Mouse (Mus musculus) lung, embryonic 16.5 days (tissue): Measurements from ENCODE around the gene Nans. TPM values are rescaled to one million over a fixed set of nuclear protein-coding genes. Genes with fewer than 3 reads are reported as not detected.
A peak's percentile ranks its signal among the peaks of the same experiment; 100 is the strongest.

Experiments
- ATAC-seq: fragments of 200-750 bp; cut with Nextera tagmentation; 2 replicates; pipeline ENCODE4 v1.8.0; 2017; ENCODE audit warnings: low read depth, mild to moderate bottlenecking, moderate library complexity
- H3K27ac ChIP-seq: fragments of 300-500 bp; sonication (generic); 2 replicates; pipeline ENCODE4 v1.5.1; 2014; ENCODE audit warnings: mild to moderate bottlenecking, control low read depth, low read length
- H3K27me3 ChIP-seq: fragments of 300-500 bp; sonication (generic); 2 replicates; pipeline ENCODE4 v1.6.1; 2014; ENCODE audit warnings: low read depth, low read length, mixed read lengths; ENCODE audit not compliant: control insufficient read depth, insufficient read depth
- H3K36me3 ChIP-seq: fragments of 300-500 bp; sonication (generic); 2 replicates; pipeline ENCODE4 v1.6.1; 2014; ENCODE audit warnings: low read length; ENCODE audit not compliant: control insufficient read depth, insufficient read depth
- H3K4me1 ChIP-seq: fragments of 300-500 bp; sonication (generic); replicated peaks from 2 replicates; pipeline ENCODE4 v1.6.1; 2014; ENCODE audit warnings: low read length, mixed read lengths; ENCODE audit not compliant: control insufficient read depth, insufficient read depth
- H3K4me2 ChIP-seq: fragments of 300-500 bp; sonication (generic); 2 replicates; pipeline ENCODE4 v1.6.1; 2014; ENCODE audit warnings: low read depth, low read length, control low read depth
- H3K4me3 ChIP-seq: fragments of 300-500 bp; sonication (generic); 2 replicates; pipeline ENCODE4 v1.5.1; 2014; ENCODE audit warnings: mild to moderate bottlenecking, low read length, control low read depth
- H3K9ac ChIP-seq: fragments of 300-500 bp; sonication (generic); 2 replicates; pipeline ENCODE4 v1.6.1; 2014; ENCODE audit warnings: low read length, control low read depth
- H3K9me3 ChIP-seq: fragments of 300-500 bp; sonication (generic); 2 replicates; pipeline ENCODE4 v1.6.1; 2016; ENCODE audit warnings: low read length; ENCODE audit not compliant: control insufficient read depth
- WGBS: fragments of 180-500 bp; shearing (Covaris S2); extraction: QIAGEN DNeasy Blood & Tissue Kit; methylation state at CpG from one replicate; pipeline ENCODE4 v1.1.7; 2014; 5-methylcytosine and 5-hydroxymethylcytosine counted together
- polyA plus RNA-seq: library from polyadenylated mRNA; unstranded; fragments of >200 nt; fragmentation: Nextera tagmentation; extraction: Ambion mirVana; gene quantifications from 2 replicates; pipeline ENCODE4 v1.2.1, GENCODE M21; 2015

The Nans gene
- polyA plus RNA-seq, 1 experiment from 2014 or later: 75.8 TPM

DNA sequence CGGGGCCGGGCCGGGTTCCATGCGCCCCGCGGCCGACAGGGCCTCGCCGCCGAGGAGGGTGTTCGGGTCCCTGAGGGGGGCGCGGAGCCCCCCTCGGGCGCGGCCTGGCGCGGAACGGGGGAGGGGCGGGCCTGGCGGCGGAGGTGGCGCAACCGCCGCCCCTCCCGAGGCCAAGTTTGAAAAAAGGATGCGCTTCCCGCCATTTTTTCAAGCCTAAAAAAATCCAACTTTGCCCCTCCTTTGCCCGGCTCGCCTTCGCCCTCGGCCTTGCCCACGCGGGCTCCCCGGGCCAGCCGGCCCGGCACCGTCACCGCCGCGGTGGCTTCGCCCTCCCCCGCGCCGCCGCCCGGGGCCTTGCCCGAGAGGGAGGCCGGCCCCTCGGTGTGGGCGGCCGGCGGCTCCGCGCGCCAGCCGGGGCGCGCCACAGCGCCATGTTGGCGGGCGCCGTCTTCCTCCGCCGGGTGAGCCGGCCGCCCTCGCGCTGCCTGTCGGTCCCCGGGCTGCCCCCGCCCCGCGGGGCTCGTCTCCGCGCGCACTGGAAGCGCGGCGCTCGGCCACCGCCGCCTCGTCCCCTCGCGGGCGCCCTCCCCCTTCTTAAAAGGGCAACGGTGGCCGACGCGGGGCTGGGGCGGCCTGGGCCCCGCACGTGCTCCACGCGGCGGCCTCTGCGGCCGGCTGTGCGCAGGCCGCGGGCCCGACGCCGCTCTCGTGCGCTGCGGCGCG, 37.1 kb upstream of the Nans start:
- peak overlapping the region; percentile 93 for H3K4me3 ChIP-seq
- WGBS: under 1% methylated on average over 63 of the region's 111 CpGs
- H3K9me3 ChIP-seq: no peaks in the 10 kb centered on the region
- H3K4me2 ChIP-seq: peak overlapping the region; percentile 91
- peak overlapping the region; percentile 99 for H3K9ac ChIP-seq
- H3K36me3 ChIP-seq: no peaks in the 10 kb centered on the region; the same call in 1 of the 2 replicates
- peak; percentile 47 for ATAC-seq
- H3K27me3 ChIP-seq: no peaks in the 10 kb centered on the region
- H3K4me1 ChIP-seq: peaks cover 32% of the 10 kb centered on the region
- peak overlapping the region; percentile 99 for H3K27ac ChIP-seq

DNA sequence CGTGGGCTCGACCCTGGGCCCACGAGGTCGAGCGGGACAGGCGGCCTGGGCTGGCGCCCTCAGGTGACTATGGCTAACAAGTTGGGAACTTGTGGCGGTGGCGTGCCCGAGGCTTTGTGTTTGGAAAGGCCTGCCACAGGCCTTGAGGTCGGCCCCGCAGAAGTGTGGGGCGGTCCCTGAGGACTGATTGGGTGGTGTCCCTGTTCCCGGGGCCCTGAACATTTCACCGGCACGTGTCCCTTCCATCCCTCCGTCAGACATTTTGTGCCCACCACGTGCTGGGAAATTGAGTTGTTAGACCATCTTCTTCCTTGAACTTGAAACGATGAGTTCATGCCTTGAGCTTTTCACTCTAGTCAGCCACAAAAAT, 36.6 kb upstream of the Nans start:
- ATAC-seq: peak; percentile 34
- H3K4me1 ChIP-seq: peaks cover 35% of the 10 kb centered on the region
- under 1% methylated on average over 19 of the region's 19 CpGs for WGBS

GRCm38 (mm10) chr4:46452855-46453719, 36.0 kb upstream of the Nans start:
- Histone ChIP-seq H3K9me3 (no peaks in the 10 kb centered on the region), H3K36me3 (no peaks in the 10 kb centered on the region; the same call in 1 of the 2 replicates), H3K4me1 (peaks cover 35% of the 10 kb centered on the region), H3K27ac (peak overlapping the region; percentile 99), H3K27me3 (no peaks in the 10 kb centered on the region), H3K4me2 (peak overlapping the region; percentile 91), H3K4me3 (peak overlapping the region; percentile 93), H3K9ac (peak overlapping the region; percentile 99)
- ATAC-seq: no peak
- 27% methylated on average over 13 of the region's 13 CpGs for WGBS

More for the DNA sequence above, 36.6 kb upstream of the Nans start:
- peak overlapping the region; percentile 93 for H3K4me3 ChIP-seq
- no peaks in the 10 kb centered on the region for H3K27me3 ChIP-seq
- peak overlapping the region; percentile 99 for H3K9ac ChIP-seq
- no peaks in the 10 kb centered on the region; the same call in 1 of the 2 replicates for H3K36me3 ChIP-seq
- H3K9me3 ChIP-seq: no peaks in the 10 kb centered on the region
- peak overlapping the region; percentile 99 for H3K27ac ChIP-seq
- H3K4me2 ChIP-seq: peak overlapping the region; percentile 91

DNA sequence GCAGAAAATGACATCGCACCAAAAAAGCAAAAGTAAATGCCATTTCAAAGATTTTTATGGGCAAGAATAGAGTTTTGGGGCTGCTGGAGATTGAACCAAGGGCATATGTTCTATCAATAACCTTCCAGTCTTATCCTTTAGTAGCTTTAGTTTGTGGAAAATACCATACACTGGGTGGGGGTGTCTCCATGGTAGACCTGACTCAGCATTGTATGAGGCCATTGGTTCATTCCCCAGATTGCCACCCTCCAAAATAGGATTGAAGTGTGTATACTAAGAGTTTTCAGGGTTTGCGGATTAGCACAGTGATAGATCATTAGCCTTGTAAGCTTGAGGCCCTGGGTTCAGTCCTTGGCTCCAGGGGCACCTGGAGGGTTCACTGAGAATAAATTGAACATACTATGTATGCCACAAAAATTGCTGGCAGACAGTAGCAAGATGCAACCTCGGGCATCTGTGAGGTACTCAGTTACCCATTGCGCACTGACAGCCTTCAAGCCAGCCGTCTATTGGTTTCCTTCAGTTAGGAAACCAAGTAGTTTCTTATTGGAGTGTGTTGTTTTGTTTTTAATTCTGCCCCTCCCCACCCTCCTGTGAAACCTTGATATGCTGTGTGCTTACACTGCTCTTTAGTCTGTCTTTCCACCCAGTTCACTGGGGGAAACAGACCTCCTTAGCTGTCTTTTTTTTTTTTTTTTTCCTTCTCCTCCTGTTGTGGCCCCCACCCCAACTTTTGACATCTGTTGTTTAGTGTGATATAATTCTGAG, 34.8 kb upstream of the Nans start:
- Histone ChIP-seq H3K9ac (peak overlapping the region; percentile 43; the same call in 1 of the 2 replicates), H3K27me3 (no peaks in the 10 kb centered on the region), H3K4me2 (peak overlapping the region; percentile 91), H3K4me3 (peak overlapping the region; percentile 93; the same call in 1 of the 2 replicates), H3K36me3 (no peaks in the 10 kb centered on the region; the same call in 1 of the 2 replicates), H3K9me3 (no peaks in the 10 kb centered on the region), H3K27ac (no peak overlapping the region), H3K4me1 (peaks cover 35% of the 10 kb centered on the region)
- no peak for ATAC-seq
- WGBS: 68% methylated on average over 5 of the region's 5 CpGs

GRCm38 (mm10) chr4:46456762-46457161, 32.3 kb upstream of the Nans start:
- Histone ChIP-seq H3K27me3 (no peaks in the 10 kb centered on the region), H3K9me3 (no peaks in the 10 kb centered on the region), H3K9ac (no peak overlapping the region), H3K4me3 (no peak overlapping the region), H3K4me1 (peaks cover 35% of the 10 kb centered on the region), H3K4me2 (no peak overlapping the region), H3K36me3 (peaks cover 15% of the 10 kb centered on the region), H3K27ac (no peak overlapping the region)
- 80% methylated on average over 4 of the region's 4 CpGs for WGBS
- no peak for ATAC-seq

- H3K36me3 ChIP-seq: peaks cover 15% of the 10 kb centered on the region
- peaks cover 35% of the 10 kb centered on the region for H3K4me1 ChIP-seq
- ATAC-seq: no peak
- no peak overlapping the region for H3K27ac ChIP-seq
- no peak overlapping the region for H3K4me3 ChIP-seq
- no peaks in the 10 kb centered on the region for H3K27me3 ChIP-seq
- no peak overlapping the region for H3K9ac ChIP-seq
- H3K9me3 ChIP-seq: no peaks in the 10 kb centered on the region
- H3K4me2 ChIP-seq: no peak overlapping the region
- 92% methylated on average over 3 of the region's 3 CpGs for WGBS
These were observed 31.9 kb upstream of the Nans start for GRCm38 (mm10) chr4:46457186-46457585.

DNA sequence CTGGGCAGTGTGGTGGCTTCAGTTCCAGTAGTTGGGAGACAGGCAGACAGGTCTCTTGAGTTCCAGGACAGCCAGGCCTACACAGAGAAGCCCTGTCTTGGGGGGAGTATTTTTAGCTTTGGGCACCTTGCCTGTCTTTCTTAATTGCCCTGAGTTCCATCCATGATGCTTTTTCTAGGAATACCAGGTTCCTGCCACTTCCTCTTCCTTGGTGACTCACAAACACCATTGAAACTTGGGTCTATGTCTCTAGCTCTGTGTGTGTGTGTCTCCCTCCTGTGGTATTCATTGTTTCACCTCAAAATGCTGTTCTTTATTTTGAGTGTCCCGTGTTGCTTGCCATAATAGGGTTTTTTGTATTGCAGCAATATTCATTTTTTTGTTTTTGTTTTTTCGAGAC, 30.6 kb upstream of the Nans start:
- H3K27ac ChIP-seq: no peak overlapping the region
- WGBS: 94% methylated on average over 2 of the region's 2 CpGs
- peaks cover 27% of the 10 kb centered on the region for H3K4me1 ChIP-seq

DNA sequence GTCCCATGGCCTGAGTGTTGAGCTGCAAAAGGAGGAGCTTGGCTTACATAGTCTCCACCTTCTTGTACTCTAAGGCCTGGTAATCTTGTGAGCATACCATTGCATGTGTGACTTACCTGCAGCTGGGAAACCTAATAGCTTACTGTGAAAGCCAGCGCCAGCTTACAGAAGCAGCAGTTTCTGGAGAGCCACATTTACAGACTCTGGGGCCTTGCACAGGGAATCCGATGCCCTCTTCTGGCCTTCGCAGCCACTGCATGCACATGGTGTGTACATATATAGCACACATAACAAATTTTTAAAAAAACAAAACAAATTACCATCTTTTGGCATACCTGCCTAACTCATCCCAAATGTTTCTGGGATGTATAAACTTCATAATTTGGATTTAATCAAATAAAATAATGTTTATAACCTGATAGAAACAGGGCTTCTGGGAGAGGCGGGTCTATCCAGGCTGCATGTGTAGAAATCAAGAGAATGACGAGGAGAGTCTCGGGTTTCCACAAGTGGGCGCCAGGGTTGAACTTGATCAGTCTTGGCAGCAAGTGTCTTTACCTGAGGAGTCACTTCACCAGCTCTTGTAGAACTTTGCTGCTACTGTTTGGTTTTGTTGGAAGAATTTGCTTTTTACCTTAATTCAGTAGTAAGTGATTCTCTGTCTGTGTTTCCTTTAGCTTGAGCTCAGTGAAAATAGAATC, 25.8 kb upstream of the Nans start:
- peak; percentile 47; the same call in 1 of the 2 replicates for ATAC-seq
- H3K4me1 ChIP-seq: no peaks in the 10 kb centered on the region
- no peaks in the 10 kb centered on the region for H3K9me3 ChIP-seq
- H3K4me2 ChIP-seq: no peak overlapping the region
- H3K9ac ChIP-seq: no peak overlapping the region
- H3K36me3 ChIP-seq: peaks cover 54% of the 10 kb centered on the region
- WGBS: 71% methylated on average over 7 of the region's 7 CpGs
- H3K4me3 ChIP-seq: no peak overlapping the region
- no peaks in the 10 kb centered on the region for H3K27me3 ChIP-seq
- no peak overlapping the region for H3K27ac ChIP-seq

More for the DNA sequence above, 30.6 kb upstream of the Nans start:
- no peak overlapping the region for H3K4me3 ChIP-seq
- no peaks in the 10 kb centered on the region for H3K27me3 ChIP-seq
- H3K4me2 ChIP-seq: no peak overlapping the region
- no peak overlapping the region for H3K9ac ChIP-seq
- peaks cover 22% of the 10 kb centered on the region for H3K36me3 ChIP-seq
- H3K9me3 ChIP-seq: no peaks in the 10 kb centered on the region
- no peak for ATAC-seq
